Mouse (Mus musculus): ENCODE results near the gene Nfkbie. TPM values are rescaled to one million over a fixed set of nuclear protein-coding genes. Genes with fewer than 3 reads are reported as not detected.

Gene Nfkbie
- polyA plus RNA-seq (2016; fragmentation: Nextera tagmentation; extraction: Ambion mirVana): 7.4 and 7.5 TPM in 2 replicates

GRCm38 (mm10) chr17:45555452-45556106, at the start of gene Nfkbie:
TSS of gene Nfkbie (plus strand) at chr17:45555703.
- H3K4me1 ChIP-seq: peaks cover 26% of the 10 kb centered on the region
- H3K27ac ChIP-seq: no peak within 1 kb of the TSS

DNA sequence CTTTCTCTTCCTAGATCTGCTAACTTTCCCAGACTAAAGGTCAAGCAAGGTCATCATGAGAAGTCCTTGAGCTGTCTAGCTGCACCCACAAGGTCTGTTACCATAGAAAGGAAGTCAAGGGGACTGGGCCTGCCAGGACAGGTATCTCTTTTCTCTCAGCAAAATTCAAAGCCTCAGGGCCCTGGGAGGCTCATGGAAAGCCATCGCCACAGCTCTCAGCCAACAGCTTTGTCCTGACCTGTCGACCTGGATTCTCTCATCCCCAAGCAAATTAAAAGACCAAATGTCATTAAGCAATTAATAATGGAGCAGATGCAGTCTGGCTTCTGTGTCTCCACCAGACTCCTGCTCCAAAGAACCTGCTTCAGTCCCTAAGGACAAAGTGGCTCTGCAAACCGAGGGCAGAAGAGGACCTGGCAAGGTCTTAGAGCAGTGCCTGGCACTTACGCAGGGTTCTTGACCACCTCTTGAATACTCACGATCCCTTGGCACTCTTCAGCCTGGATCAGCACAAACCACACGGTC, 49.5 kb upstream of the Nfkbie start:
- peak overlapping the region; percentile 48 for H3K4me2 ChIP-seq (replicated peaks)
- H3K9ac ChIP-seq: no peak overlapping the region
- no peak overlapping the region for H3K4me3 ChIP-seq
- 74% methylated on average over 6 of the region's 6 CpGs for WGBS
- peaks cover 9% of the 10 kb centered on the region; the same call in 1 of the 2 replicates for H3K4me1 ChIP-seq
- peak; percentile 25; the same call in 1 of the 2 replicates for ATAC-seq (ENCODE audit: low FRiP score, low read depth)
- no peak overlapping the region for H3K27ac ChIP-seq
- H3K27me3 ChIP-seq (replicated peaks): no peaks in the 10 kb centered on the region
- peaks cover 23% of the 10 kb centered on the region for H3K36me3 ChIP-seq
- H3K9me3 ChIP-seq: no peaks in the 10 kb centered on the region

More at GRCm38 (mm10) chr17:45555452-45556106, at the start of gene Nfkbie:
- no peaks in the 10 kb centered on the region for H3K36me3 ChIP-seq
- H3K4me3 ChIP-seq: peak within 1 kb of the TSS; percentile 55
- peak within 1 kb of the TSS; percentile 61 for H3K9ac ChIP-seq
- H3K9me3 ChIP-seq: no peaks in the 10 kb centered on the region
- H3K27me3 ChIP-seq (replicated peaks): peaks cover 12% of the 10 kb centered on the region
- ATAC-seq (ENCODE audit: low FRiP score, low read depth): peak; percentile 72
- WGBS: under 1% methylated on average over 45 of the region's 45 CpGs
- peak within 1 kb of the TSS; percentile 96 for H3K4me2 ChIP-seq (replicated peaks)

- ATAC-seq (ENCODE audit: low FRiP score, low read depth): peak; percentile 95
- WGBS: under 1% methylated on average over 42 of the region's 42 CpGs
- H3K9me3 ChIP-seq: no peaks in the 10 kb centered on the region
Observed at GRCm38 (mm10) chr17:45506700-45507189, 48.8 kb upstream of the Nfkbie start, which contains the start of gene Aars2. TSS of gene Aars2 (plus strand) at chr17:45506841.

DNA sequence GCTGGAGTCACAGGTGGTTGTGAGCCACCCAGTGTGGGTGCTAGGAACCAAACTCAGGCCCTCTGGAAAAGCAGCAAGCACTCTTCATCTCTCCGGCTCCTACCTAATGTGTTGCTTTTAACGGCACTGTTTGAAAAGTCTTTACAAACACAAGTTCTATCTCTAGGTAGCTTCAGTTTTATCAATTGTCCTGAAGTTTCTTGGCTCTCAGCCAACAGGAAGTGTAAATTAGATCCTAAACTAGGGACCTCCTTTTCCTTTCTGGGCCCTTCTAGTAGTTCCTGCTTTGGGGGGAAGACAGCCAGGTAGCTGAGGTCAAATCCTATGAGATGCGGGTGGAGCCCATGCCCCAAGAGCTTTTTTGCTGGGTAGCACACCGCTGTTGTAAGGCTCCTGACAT, 44.6 kb upstream of the Nfkbie start:
- H3K9ac ChIP-seq: no peak overlapping the region
- no peaks in the 10 kb centered on the region for H3K27me3 ChIP-seq (replicated peaks)
- no peak for ATAC-seq (ENCODE audit: low FRiP score, low read depth)
- H3K4me1 ChIP-seq: peaks cover 9% of the 10 kb centered on the region; the same call in 1 of the 2 replicates
- peaks cover 30% of the 10 kb centered on the region for H3K36me3 ChIP-seq
- H3K27ac ChIP-seq: no peak overlapping the region
- no peak overlapping the region for H3K4me3 ChIP-seq
- H3K4me2 ChIP-seq (replicated peaks): no peak overlapping the region
- 95% methylated on average over 4 of the region's 4 CpGs for WGBS
- H3K9me3 ChIP-seq: no peaks in the 10 kb centered on the region

More at GRCm38 (mm10) chr17:45506700-45507189, 48.8 kb upstream of the Nfkbie start, which contains the start of gene Aars2:
- Histone ChIP-seq H3K36me3 (peaks cover 30% of the 10 kb centered on the region), H3K27ac (0 out of 2 replicates have a peak within 1 kb of the TSS, but pooled peaks have one; percentile 28), H3K4me3 (peak within 1 kb of the TSS; percentile 69), H3K9ac (peak within 1 kb of the TSS; percentile 71), H3K4me1 (peaks cover 9% of the 10 kb centered on the region; the same call in 1 of the 2 replicates), H3K4me2 (replicated peaks) (peak within 1 kb of the TSS; percentile 48), H3K27me3 (replicated peaks) (no peaks in the 10 kb centered on the region)

GRCm38 (mm10) chr17:45511757-45512156, 43.7 kb upstream of the Nfkbie start:
- 92% methylated on average over 4 of the region's 4 CpGs for WGBS
- peaks cover 7% of the 10 kb centered on the region; the same call in 1 of the 2 replicates for H3K4me1 ChIP-seq
- H3K9ac ChIP-seq: no peak overlapping the region
- no peak overlapping the region for H3K27ac ChIP-seq
- H3K9me3 ChIP-seq: no peaks in the 10 kb centered on the region
- H3K4me3 ChIP-seq: no peak overlapping the region
- no peaks in the 10 kb centered on the region for H3K27me3 ChIP-seq (replicated peaks)
- H3K4me2 ChIP-seq (replicated peaks): no peak overlapping the region
- ATAC-seq (ENCODE audit: low FRiP score, low read depth): no peak
- H3K36me3 ChIP-seq: peaks cover 31% of the 10 kb centered on the region

- no peak overlapping the region for H3K9ac ChIP-seq
- 62% methylated on average over 15 of the region's 15 CpGs for WGBS
- H3K9me3 ChIP-seq: no peaks in the 10 kb centered on the region
- no peak overlapping the region for H3K4me2 ChIP-seq (replicated peaks)
- no peak overlapping the region for H3K27ac ChIP-seq
- 0 out of 2 replicates have a peak, but pooled peaks cover 3% of the 10 kb centered on the region for H3K4me1 ChIP-seq
- H3K36me3 ChIP-seq: peaks cover 49% of the 10 kb centered on the region
- no peak for ATAC-seq (ENCODE audit: low FRiP score, low read depth)
- H3K4me3 ChIP-seq: no peak overlapping the region
- no peaks in the 10 kb centered on the region for H3K27me3 ChIP-seq (replicated peaks)
Observed at GRCm38 (mm10) chr17:45515204-45515726, 40.2 kb upstream of the Nfkbie start.

DNA sequence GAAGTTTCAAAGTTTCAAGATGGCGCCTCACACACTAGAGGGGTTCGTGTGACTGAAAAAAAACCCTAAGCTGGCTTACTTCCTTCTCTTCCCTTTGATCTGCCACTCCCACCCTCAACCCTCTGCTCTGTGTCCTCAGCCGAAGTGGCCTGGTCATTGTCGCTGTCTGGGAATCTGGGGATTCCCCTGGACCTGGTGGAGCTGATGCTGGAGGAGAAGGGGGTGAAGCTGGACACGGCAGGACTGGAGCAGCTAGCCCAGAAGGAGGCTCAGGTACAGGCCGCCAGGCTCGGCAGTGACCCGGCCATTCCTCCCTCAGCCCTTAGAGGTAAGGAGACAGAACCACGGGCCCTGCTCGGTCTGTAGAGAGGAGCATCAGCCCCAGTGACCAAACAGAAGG, 39.7 kb upstream of the Nfkbie start:
- no peak for ATAC-seq (ENCODE audit: low FRiP score, low read depth)
- 83% methylated on average over 10 of the region's 10 CpGs for WGBS
- Histone ChIP-seq H3K27me3 (replicated peaks) (no peaks in the 10 kb centered on the region), H3K4me2 (replicated peaks) (no peak overlapping the region), H3K36me3 (peaks cover 49% of the 10 kb centered on the region), H3K27ac (no peak overlapping the region), H3K4me3 (no peak overlapping the region), H3K9ac (no peak overlapping the region), H3K4me1 (0 out of 2 replicates have a peak, but pooled peaks cover 3% of the 10 kb centered on the region), H3K9me3 (no peaks in the 10 kb centered on the region)

DNA sequence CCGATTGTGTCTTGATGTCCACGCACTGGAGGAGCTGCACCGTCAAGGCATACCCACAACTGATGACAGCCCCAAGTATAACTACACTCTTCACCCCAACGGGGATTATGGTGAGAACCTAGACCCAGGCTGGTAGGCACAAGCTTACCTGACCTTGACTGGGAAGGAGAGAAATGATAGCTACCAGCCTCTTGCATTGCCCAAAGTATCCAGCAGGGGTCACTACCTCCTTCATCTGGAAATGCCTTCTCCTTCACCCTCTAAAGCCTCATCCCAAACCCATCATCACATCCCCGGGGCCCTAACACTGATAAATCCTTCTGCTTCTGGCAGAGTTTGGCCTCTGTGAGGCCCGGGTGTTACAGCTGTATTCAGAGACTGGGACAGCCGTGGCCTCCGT, 39.0 kb upstream of the Nfkbie start:
- ATAC-seq (ENCODE audit: low FRiP score, low read depth): peak; percentile 42
- H3K4me1 ChIP-seq: 0 out of 2 replicates have a peak, but pooled peaks cover 3% of the 10 kb centered on the region
- no peaks in the 10 kb centered on the region for H3K27me3 ChIP-seq (replicated peaks)
- H3K4me3 ChIP-seq: no peak overlapping the region
- H3K27ac ChIP-seq: no peak overlapping the region
- no peak overlapping the region for H3K4me2 ChIP-seq (replicated peaks)
- WGBS: 54% methylated on average over 8 of the region's 8 CpGs
- H3K36me3 ChIP-seq: peaks cover 45% of the 10 kb centered on the region
- no peaks in the 10 kb centered on the region for H3K9me3 ChIP-seq
- no peak overlapping the region for H3K9ac ChIP-seq

DNA sequence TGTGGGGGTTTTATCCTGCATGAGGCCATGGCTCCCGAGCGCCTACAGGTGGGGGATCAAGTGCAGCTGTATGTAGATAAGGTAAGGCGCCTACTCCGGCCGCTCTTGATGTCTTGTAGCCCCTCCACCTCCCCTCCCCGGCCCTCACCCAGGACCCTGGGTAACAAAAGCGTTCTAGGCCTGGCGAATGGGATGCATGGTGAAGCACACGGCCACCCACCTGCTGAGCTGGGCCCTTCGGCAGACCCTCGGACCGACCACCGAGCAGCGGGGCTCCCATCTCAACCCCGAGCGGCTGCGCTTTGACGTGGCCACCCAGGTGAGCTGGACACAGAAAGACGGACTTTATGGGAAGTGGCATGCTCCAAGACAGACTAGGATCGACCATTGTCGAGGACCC, 38.4 kb upstream of the Nfkbie start:
- 94% methylated on average over 21 of the region's 21 CpGs for WGBS
- Histone ChIP-seq H3K36me3 (peaks cover 43% of the 10 kb centered on the region), H3K4me2 (replicated peaks) (no peak overlapping the region), H3K27me3 (replicated peaks) (no peaks in the 10 kb centered on the region), H3K9ac (no peak overlapping the region), H3K4me1 (0 out of 2 replicates have a peak, but pooled peaks cover 3% of the 10 kb centered on the region), H3K27ac (no peak overlapping the region), H3K9me3 (no peaks in the 10 kb centered on the region), H3K4me3 (no peak overlapping the region)
- ATAC-seq (ENCODE audit: low FRiP score, low read depth): peak; percentile 13; the same call in 1 of the 2 replicates

DNA sequence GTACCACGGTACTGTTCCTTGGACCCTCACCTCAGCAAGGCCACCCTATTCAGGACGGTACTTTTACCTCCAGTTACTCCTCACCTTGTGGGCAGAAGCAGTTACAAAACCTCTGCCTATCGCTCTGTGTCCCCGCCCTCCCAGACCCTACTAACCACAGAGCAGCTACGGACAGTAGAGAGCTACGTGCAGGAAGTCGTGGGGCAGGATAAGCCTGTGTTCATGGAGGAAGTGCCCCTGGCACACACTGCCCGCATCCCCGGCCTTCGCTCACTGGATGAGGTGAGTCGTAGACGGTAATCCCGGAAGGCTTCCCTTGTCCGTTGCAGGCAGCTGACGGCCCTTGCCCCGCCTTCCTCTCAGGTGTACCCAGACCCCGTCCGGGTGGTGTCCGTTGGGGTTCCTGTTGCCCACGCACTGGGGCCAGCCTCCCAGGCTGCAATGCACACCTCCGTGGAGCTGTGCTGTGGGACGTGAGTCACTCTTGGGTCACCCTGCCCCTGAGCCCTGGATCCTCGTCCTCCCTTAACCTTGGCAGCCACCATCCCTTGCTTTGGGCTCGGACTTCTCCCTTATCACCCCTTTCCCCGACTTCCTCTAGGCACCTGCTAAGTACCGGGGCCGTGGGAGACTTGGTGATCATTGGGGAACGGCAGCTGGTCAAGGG, 37.8 kb upstream of the Nfkbie start:
- H3K27ac ChIP-seq: no peak overlapping the region
- H3K4me3 ChIP-seq: no peak overlapping the region
- H3K9me3 ChIP-seq: no peaks in the 10 kb centered on the region
- ATAC-seq (ENCODE audit: low FRiP score, low read depth): 0 out of 2 replicates have a peak, but pooled peaks have one; percentile 5
- H3K36me3 ChIP-seq: peaks cover 43% of the 10 kb centered on the region
- H3K4me2 ChIP-seq (replicated peaks): no peak overlapping the region
- H3K9ac ChIP-seq: no peak overlapping the region
- peaks cover 6% of the 10 kb centered on the region; the same call in 1 of the 2 replicates for H3K4me1 ChIP-seq
- H3K27me3 ChIP-seq (replicated peaks): no peaks in the 10 kb centered on the region
- 94% methylated on average over 28 of the region's 28 CpGs for WGBS

DNA sequence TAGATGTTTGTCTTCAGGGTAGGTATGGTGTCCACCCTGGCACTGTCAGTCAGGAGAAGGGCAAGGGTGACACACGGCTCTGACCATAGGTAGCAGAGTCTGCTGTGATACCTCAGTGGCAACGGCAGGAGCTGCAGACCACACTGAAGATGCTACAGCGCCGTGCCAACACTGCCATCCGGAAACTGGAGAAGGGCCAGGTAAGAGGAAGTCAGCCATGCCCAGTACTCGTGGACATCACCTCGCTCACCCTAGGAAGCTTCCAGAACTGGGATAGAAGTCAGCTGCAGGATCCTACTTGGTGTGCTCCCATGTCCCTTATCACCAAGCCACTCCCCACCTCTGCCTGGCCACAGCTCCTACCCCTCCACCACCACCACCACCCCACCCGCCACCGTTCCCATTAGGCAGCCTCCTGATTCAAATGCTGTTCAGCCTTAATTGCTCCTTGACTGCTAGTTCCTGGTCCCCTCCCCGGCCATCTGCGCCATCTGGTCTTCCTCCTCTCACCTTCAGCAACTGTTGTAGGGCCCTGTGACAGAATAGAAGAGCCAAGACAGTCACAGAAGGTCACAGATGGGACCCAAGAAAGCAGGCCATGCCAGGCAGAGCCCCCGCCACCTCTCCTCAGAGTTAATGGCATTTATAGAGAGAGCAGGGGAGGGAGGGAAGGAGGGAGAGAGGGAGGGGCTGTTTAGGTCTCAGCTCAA, 36.6 kb upstream of the Nfkbie start:
- WGBS: 80% methylated on average over 12 of the region's 12 CpGs
- H3K9ac ChIP-seq: no peak overlapping the region

More for the DNA sequence above, 36.6 kb upstream of the Nfkbie start:
- ATAC-seq (ENCODE audit: low FRiP score, low read depth): no peak
- H3K27ac ChIP-seq: no peak overlapping the region
- no peak overlapping the region for H3K4me3 ChIP-seq
- H3K4me2 ChIP-seq (replicated peaks): no peak overlapping the region
- H3K4me1 ChIP-seq: peaks cover 15% of the 10 kb centered on the region
- H3K27me3 ChIP-seq (replicated peaks): no peaks in the 10 kb centered on the region
- H3K9me3 ChIP-seq: no peaks in the 10 kb centered on the region
- H3K36me3 ChIP-seq: peaks cover 43% of the 10 kb centered on the region

Data from neural tube, embryonic 12.5 days (tissue).